Mouse (Mus musculus) heart, postnatal 0 days (tissue): ENCODE results near the gene Pdcd1lg2.

Experiments used
- CTCF ChIP-seq: IDR thresholded peaks from 2 replicates; pipeline ENCODE4 v1.5.1; 2016; ENCODE audit warnings: antibody characterized with exemption, control low read depth, low read depth
- EP300 ChIP-seq: IDR thresholded peaks from 2 replicates; pipeline ENCODE4 v1.6.1; 2016; ENCODE audit warnings: antibody characterized with exemption, low read depth

- TF ChIP-seq CTCF (no peak), EP300 (no peak)
These were observed 51.7 kb downstream of the Pdcd1lg2 start for GRCm38 (mm10) chr19:29462462-29462861.
